Comparison of ENCODE assay signal across 9 mouse cellular contexts in genomic region chr6:120196837-120197236, GRCm38 (mm10).
DNase-seq lines count a peak whose midpoint lies in the region; ATAC-seq and TF ChIP-seq lines count a peak whose summit lies in the region.
"Had no signal": no experiment of that assay in that cellular context is flagged by ENCODE, and none has a peak within 500 bp of the region (broad histone marks: within the 10 kb centered on the region; RNA-seq: fewer than 3 reads in every experiment).

No protein-coding gene starts in this region.

- H3K27ac ChIP-seq in layer of hippocampus, adult 2 months, result no peak overlapping the region
- H3K27ac ChIP-seq: liver, embryonic 13.5 days had no signal

- H3K4me3 ChIP-seq in layer of hippocampus, adult 2 months, result no peak overlapping the region
- H3K4me3 ChIP-seq: liver, embryonic 13.5 days had no signal

- peak; percentile 47 for ATAC-seq in granulocyte monocyte progenitor cell, adult 5-6 weeks (replicated peaks; ENCODE audit: poor library complexity, severe bottlenecking)

- TF ChIP-seq CTCF in layer of hippocampus, adult 2 months (conservative IDR thresholded peaks at IDR 0.05), result peak; percentile 67

- peak; percentile 69 for DNase-seq in adrenal gland, postnatal 14 days
- DNase-seq in adrenal gland, adult 8-10 months, result no peak
- peak in 1 of 2 experiments; percentile 33 for DNase-seq in layer of hippocampus, adult 2 months (ENCODE audit: low spot score in 2 of 2)
- no peak for DNase-seq in layer of hippocampus, adult 9-10 months (ENCODE audit: low spot score)
- DNase-seq in Muller cell, postnatal 12 days (ENCODE audit: inconsistent ontology term), result peak; percentile 29
- DNase-seq in thymus, postnatal 10 days (ENCODE audit: low spot score in 2 of 2), result peak; percentile 28 to 66
- DNase-seq in right cerebral cortex, postnatal 4 days, result no peak
- DNase-seq: liver, embryonic 13.5 days had no signal

Comparison
In these comparisons a context has a peak if more than half of its experiments do, and no peak if none do; other contexts are left out.
1. DNase-seq: peak in adrenal gland, postnatal 14 days (single experiment), Muller cell, postnatal 12 days (single experiment) and thymus, postnatal 10 days (2 of 2); none in adrenal gland, adult 8-10 months (single experiment), layer of hippocampus, adult 9-10 months (single experiment) and right cerebral cortex, postnatal 4 days (single experiment).